30 mouse cellular contexts compared by ENCODE assay signal in genomic region chr3:142590431-142591067, GRCm38 (mm10). TPM values are rescaled to one million over a fixed set of nuclear protein-coding genes. Genes with fewer than 3 reads are reported as not detected.
DNase-seq lines count a peak whose midpoint lies in the region; ATAC-seq lines count a peak whose summit lies in the region.
"Had no signal": no experiment of that assay in that cellular context is flagged by ENCODE, and none has a peak within 500 bp of the region (broad histone marks: within the 10 kb centered on the region; RNA-seq: fewer than 3 reads in every experiment).

No protein-coding gene starts in this region.

- 85% methylated on average over 4 of the region's 4 CpGs for WGBS in embryonic facial prominence, embryonic 10.5 days

- DNase-seq in spleen, postnatal 36 days (ENCODE audit: low spot score in 2 of 2), result peak; percentile 49 to 53
- no peak for DNase-seq in spleen, postnatal 4 days (ENCODE audit: low spot score in 2 of 2)
- peak; percentile 6 for DNase-seq in c-Kit-positive CD71-negative TER-119-negative erythroid progenitor cells, embryonic 14.5 days (ENCODE audit: low read depth)
- no peak for DNase-seq in left cerebral cortex, adult 18-20 months (ENCODE audit: low spot score in 2 of 2)
- DNase-seq in embryonic facial prominence, embryonic 10.5 days (ENCODE audit: low spot score), result no peak
- no peak for DNase-seq in layer of hippocampus, postnatal 14 days (ENCODE audit: low spot score in 2 of 2)
- DNase-seq: adrenal gland, postnatal 25 days; cerebellum, adult 18-20 months; cerebellum, postnatal 14 days; embryo, embryonic 11 days; heart, postnatal 10 days; kidney, adult 18-20 months; kidney, postnatal 4 days; liver, embryonic 13.5 days; lung, embryonic 14.5 days; right cerebral cortex, adult 18-20 months; right cerebral cortex, postnatal 4 days had no signal

- no peaks in the 10 kb centered on the region for H3K27me3 ChIP-seq in embryonic facial prominence, embryonic 10.5 days (replicated peaks; ENCODE audit: low read depth, poor library complexity, severe bottlenecking)
- H3K27me3 ChIP-seq: forebrain, embryonic 13.5 days; hindbrain, embryonic 12.5 days; limb, embryonic 12.5 days; liver, embryonic 13.5 days; midbrain, embryonic 15.5 days; neural tube, embryonic 13.5 days had no signal

- H3K4me3 ChIP-seq in embryonic facial prominence, embryonic 10.5 days, result no peak overlapping the region
- H3K4me3 ChIP-seq: forebrain, embryonic 13.5 days; hindbrain, embryonic 12.5 days; limb, embryonic 12.5 days; liver, embryonic 13.5 days; midbrain, embryonic 15.5 days; myocyte; neural tube, embryonic 13.5 days had no signal

- ATAC-seq in megakaryocyte progenitor cell, adult 5-6 weeks (replicated peaks; ENCODE audit: poor library complexity), result peak; percentile 87
- ATAC-seq: forebrain, embryonic 13.5 days; inflammation-experienced regulatory T-cells, adult 6 months; midbrain, embryonic 15.5 days had no signal

- no peaks in the 10 kb centered on the region for H3K36me3 ChIP-seq in embryonic facial prominence, embryonic 10.5 days (replicated peaks)
- H3K36me3 ChIP-seq: hindbrain, embryonic 12.5 days; limb, embryonic 12.5 days; liver, embryonic 13.5 days; midbrain, embryonic 15.5 days; neural tube, embryonic 13.5 days had no signal

- H3K4me1 ChIP-seq in embryonic facial prominence, embryonic 10.5 days, result no peaks in the 10 kb centered on the region
- H3K4me1 ChIP-seq: forebrain, embryonic 13.5 days; hindbrain, embryonic 12.5 days; limb, embryonic 12.5 days; liver, embryonic 13.5 days; midbrain, embryonic 15.5 days; neural tube, embryonic 13.5 days had no signal

- no peaks in the 10 kb centered on the region for H3K9me3 ChIP-seq in embryonic facial prominence, embryonic 10.5 days
- H3K9me3 ChIP-seq: forebrain, embryonic 13.5 days; hindbrain, embryonic 12.5 days; limb, embryonic 12.5 days; liver, embryonic 13.5 days; midbrain, embryonic 15.5 days; neural tube, embryonic 13.5 days had no signal

- no peak overlapping the region for H3K27ac ChIP-seq in embryonic facial prominence, embryonic 10.5 days (replicated peaks)
- H3K27ac ChIP-seq: forebrain, embryonic 13.5 days; hindbrain, embryonic 12.5 days; limb, embryonic 12.5 days; liver, embryonic 13.5 days; midbrain, embryonic 15.5 days; neural tube, embryonic 13.5 days had no signal

RNA-seq across cellular contexts. Expression of gene Gbp2b, which starts 4.1 kb away (rescaled TPM):
- total RNA-seq in megakaryocyte progenitor cell, adult 5-6 weeks (2015), result not detected in 2 replicates
- not detected in 2 replicates for total RNA-seq in megakaryocyte progenitor cell, adult 5-6 weeks (2017)
- total RNA-seq in left cerebral cortex, adult 18-20 months (2021), result not detected
- not detected in 2 replicates for polyA plus RNA-seq in embryonic facial prominence, embryonic 10.5 days (2016; fragmentation: Nextera tagmentation; extraction: Ambion mirVana)
- not detected for total RNA-seq in layer of hippocampus, postnatal 14 days (2021)
- total RNA-seq: gastrocnemius, adult 8-10 months; left cerebral cortex, postnatal 14 days had no signal
- polyA plus RNA-seq: forebrain, embryonic 13.5 days; frontal cortex, adult 2 months; heart, embryonic 11.5 days; hindbrain, embryonic 12.5 days; kidney, embryonic 16.5 days; limb, embryonic 12.5 days; liver, embryonic 13.5 days; lung, embryonic 14.5 days; midbrain, embryonic 15.5 days; neural tube, embryonic 13.5 days had no signal

RNA-seq across cellular contexts. Expression of gene Gbp2, which starts 29.9 kb away (rescaled TPM):
- total RNA-seq in megakaryocyte progenitor cell, adult 5-6 weeks (2015), result 5.0 and 7.6 TPM in 2 replicates
- total RNA-seq in megakaryocyte progenitor cell, adult 5-6 weeks (2017), result 9.1 and 9.8 TPM in 2 replicates
- 1 to 10 TPM; 2.2 to 2.7 TPM for total RNA-seq in left cerebral cortex, adult 18-20 months (2021)
- polyA plus RNA-seq in embryonic facial prominence, embryonic 10.5 days (2016; fragmentation: Nextera tagmentation; extraction: Ambion mirVana), result 0.06 and 0.10 TPM in 2 replicates
- total RNA-seq in layer of hippocampus, postnatal 14 days (2021), result 1 to 10 TPM in 1 of 2 experiments, under 1 TPM in 1; 0.79 to 1.8 TPM

RNA-seq across cellular contexts. Expression of gene Gbp3, which starts 30.7 kb away (rescaled TPM):
- 38.6 and 48.9 TPM in 2 replicates for total RNA-seq in megakaryocyte progenitor cell, adult 5-6 weeks (2015)
- total RNA-seq in megakaryocyte progenitor cell, adult 5-6 weeks (2017), result 68.1 and 72.0 TPM in 2 replicates
- total RNA-seq in left cerebral cortex, adult 18-20 months (2021), result 1 to 10 TPM; 4.0 to 4.5 TPM
- polyA plus RNA-seq in embryonic facial prominence, embryonic 10.5 days (2016; fragmentation: Nextera tagmentation; extraction: Ambion mirVana), result 0.21 and 0.39 TPM in 2 replicates
- total RNA-seq in layer of hippocampus, postnatal 14 days (2021), result 1 to 10 TPM; 3.0 to 3.9 TPM

Comparison
In these comparisons a context has a peak if more than half of its experiments do, and no peak if none do; other contexts are left out.
1. DNase-seq: peak in spleen, postnatal 36 days (2 of 2) and c-Kit-positive CD71-negative TER-119-negative erythroid progenitor cells, embryonic 14.5 days (single experiment); none in spleen, postnatal 4 days (0 of 2), left cerebral cortex, adult 18-20 months (0 of 2), embryonic facial prominence, embryonic 10.5 days (single experiment) and layer of hippocampus, postnatal 14 days (0 of 2).
2. RNA of gene Gbp3, which starts 30.7 kb away (total RNA-seq): 38.6 to 72.0 TPM in megakaryocyte progenitor cell, adult 5-6 weeks; 4.0 to 4.5 TPM in left cerebral cortex, adult 18-20 months and 3.0 to 3.9 TPM in layer of hippocampus, postnatal 14 days; every median in the first group is over 4 times any median in the second.